Mouse (Mus musculus) myocyte (in vitro differentiated cells): ENCODE measurements around the gene Ppp1r8. TPM values are rescaled to one million over a fixed set of nuclear protein-coding genes. Genes with fewer than 3 reads are reported as not detected.

Experiments
- H3K27me3 ChIP-seq: one replicate; pipeline ENCODE4 v1.6.1; 2011; ENCODE audit not compliant: control insufficient read depth, insufficient read depth, insufficient read length
- H3K36me3 ChIP-seq: one replicate; pipeline ENCODE4 v1.6.1; 2011; ENCODE audit not compliant: control insufficient read depth, insufficient read depth
- H3K4me2 ChIP-seq: one replicate; pipeline ENCODE4 v1.6.1; 2011; ENCODE audit warnings: low read depth, control low read depth
- H3K4me3 ChIP-seq: one replicate; pipeline ENCODE4 v1.5.1; 2011; ENCODE audit warnings: mild to moderate bottlenecking, control low read depth, moderate library complexity
- H3K79me2 ChIP-seq: one replicate; pipeline ENCODE4 v1.6.1; 2011; ENCODE audit not compliant: control insufficient read depth, insufficient read depth
- H3ac ChIP-seq: one replicate; pipeline ENCODE4 v1.6.1; 2011; ENCODE audit not compliant: control insufficient read depth, insufficient read length
- CEBPB ChIP-seq: IDR thresholded peaks from 2 replicates; pipeline ENCODE4 v1.6.1; 2011; ENCODE audit warnings: mild to moderate bottlenecking, moderate library complexity; ENCODE audit not compliant: poor library complexity, insufficient read depth, severe bottlenecking
- E2F4 ChIP-seq: IDR thresholded peaks from one replicate; pipeline ENCODE4 v1.6.1; 2011; ENCODE audit warnings: mild to moderate bottlenecking, control low read depth, moderate library complexity; ENCODE audit not compliant: insufficient read depth
- MAX ChIP-seq: IDR thresholded peaks from one replicate; pipeline ENCODE4 v1.6.1; 2011; ENCODE audit warnings: low read depth, mild to moderate bottlenecking, control low read depth
- MYOD1 ChIP-seq, 3 experiments: IDR thresholded peaks; one replicate each; pipeline ENCODE4 v1.6.1; 2011; ENCODE audit warnings: control low read depth in 2 of 3, low read depth in 2 of 3, mild to moderate bottlenecking in 2 of 3, moderate library complexity in 1 of 3; ENCODE audit not compliant: insufficient read length in 2 of 3, control insufficient read depth in 1 of 3
- MYOG ChIP-seq, 3 experiments: IDR thresholded peaks; one replicate each; pipeline ENCODE4 v1.6.1; 2011; ENCODE audit warnings: control low read depth in 2 of 3, low read depth in 2 of 3, mild to moderate bottlenecking in 2 of 3; ENCODE audit not compliant: insufficient read length in 2 of 3, control insufficient read depth in 1 of 3, insufficient read depth in 1 of 3
- POLR2A ChIP-seq: IDR thresholded peaks from one replicate; pipeline ENCODE4 v1.6.1; 2011; ENCODE audit warnings: low read depth, mild to moderate bottlenecking, control low read depth, moderate library complexity; ENCODE audit not compliant: insufficient read length
- POLR2AphosphoS2 ChIP-seq: IDR thresholded peaks from one replicate; pipeline ENCODE4 v1.6.1; 2011; ENCODE audit warnings: low read depth, control low read depth; ENCODE audit not compliant: insufficient read length
- REST ChIP-seq: IDR thresholded peaks from one replicate; pipeline ENCODE4 v1.6.1; 2011; ENCODE audit warnings: mild to moderate bottlenecking, control low read depth, moderate library complexity; ENCODE audit not compliant: insufficient read depth, insufficient read length
- SRF ChIP-seq: IDR thresholded peaks from one replicate; pipeline ENCODE4 v1.6.1; 2011; ENCODE audit warnings: low read depth; ENCODE audit not compliant: control insufficient read depth, insufficient read length
- TCF12 ChIP-seq: IDR thresholded peaks from one replicate; pipeline ENCODE4 v1.6.1; 2011; ENCODE audit warnings: mild to moderate bottlenecking, control low read depth; ENCODE audit not compliant: poor library complexity, insufficient read depth, severe bottlenecking
- TCF3 ChIP-seq: IDR thresholded peaks from one replicate; pipeline ENCODE4 v1.6.1; 2011; ENCODE audit warnings: low read depth, control low read depth; ENCODE audit not compliant: insufficient read length
- USF1 ChIP-seq: IDR thresholded peaks from one replicate; pipeline ENCODE4 v1.6.1; 2011; ENCODE audit warnings: low read depth, mild to moderate bottlenecking, control low read depth, moderate library complexity
- polyA plus RNA-seq: library from polyadenylated mRNA; unstranded; fragments of >200 nt; fragmentation: generic; extraction: Trizol; gene quantifications from one replicate; pipeline ENCODE4 v1.2.1, GENCODE M21; 2012; ENCODE audit warnings: missing spikeins

Ppp1r8 gene
- polyA plus RNA-seq, 1 experiment: 62.4 TPM

- peaks cover 23% of the 10 kb centered on the region for H3K36me3 ChIP-seq
- no peak overlapping the region for H3ac ChIP-seq
- no peaks in the 10 kb centered on the region for H3K27me3 ChIP-seq
- no peak overlapping the region for H3K4me3 ChIP-seq
- no peaks in the 10 kb centered on the region for H3K79me2 ChIP-seq
- no peak overlapping the region for H3K4me2 ChIP-seq
- TF ChIP-seq POLR2AphosphoS2: no peak
- TF ChIP-seq TCF3: no peak
- no peak for TF ChIP-seq CEBPB
- no peak for TF ChIP-seq MYOD1 (IDR thresholded peaks at IDR 0.05; ENCODE audit: control insufficient read depth in 1 of 3, insufficient read length in 2 of 3, low read depth in 2 of 3)
- no peak for TF ChIP-seq MAX
- TF ChIP-seq TCF12: no peak
- no peak for TF ChIP-seq E2F4
- no peak for TF ChIP-seq SRF
- no peak for TF ChIP-seq REST
- TF ChIP-seq POLR2A: no peak
- no peak for TF ChIP-seq MYOG (IDR thresholded peaks at IDR 0.05; ENCODE audit: control insufficient read depth in 1 of 3, insufficient read depth in 1 of 3, insufficient read length in 2 of 3, low read depth in 2 of 3)
- TF ChIP-seq USF1: no peak
Measured at GRCm38 (mm10) chr4:132778562-132779201, 64.3 kb downstream of the Ppp1r8 start.

Other genes starting within 250 kb of the Ppp1r8 start
- 22.2 TPM for gene Eya3, start 204.2 kb downstream of the Ppp1r8 start, polyA plus RNA-seq
- 4.7 TPM for gene Xkr8, start 110.6 kb downstream of the Ppp1r8 start, polyA plus RNA-seq
- gene Smpdl3b, start 85.9 kb downstream of the Ppp1r8 start, polyA plus RNA-seq: 18.0 TPM
- 13.9 TPM for gene Rpa2, start 74.8 kb downstream of the Ppp1r8 start, polyA plus RNA-seq
- not detected for gene Themis2, start 46.8 kb downstream of the Ppp1r8 start, polyA plus RNA-seq
- gene Stx12, start 41.3 kb upstream of the Ppp1r8 start, polyA plus RNA-seq: 23.4 TPM
- gene Fam76a, start 79.4 kb upstream of the Ppp1r8 start, polyA plus RNA-seq: 13.0 TPM
- not detected for gene Fgr, start 130.9 kb upstream of the Ppp1r8 start, polyA plus RNA-seq
- gene Ahdc1, start 168.1 kb upstream of the Ppp1r8 start, polyA plus RNA-seq: 58.2 TPM